Mouse (Mus musculus) ovary, postnatal 14 days (tissue): ENCODE measurements around the gene Gm10300.

ENCODE experiments used
- DNase-seq: peaks from one replicate; pipeline ENCODE4 v3.0.0; 2022; ENCODE audit warnings: low spot score

Gene Gm10300

GRCm38 (mm10) chr4:132051321-132052275, 22.9 kb upstream of the Gm10300 start:
- DNase-seq, result no peak

- DNase-seq, result no peak
These were observed 17.2 kb upstream of the Gm10300 start for GRCm38 (mm10) chr4:132057311-132057710.

DNA sequence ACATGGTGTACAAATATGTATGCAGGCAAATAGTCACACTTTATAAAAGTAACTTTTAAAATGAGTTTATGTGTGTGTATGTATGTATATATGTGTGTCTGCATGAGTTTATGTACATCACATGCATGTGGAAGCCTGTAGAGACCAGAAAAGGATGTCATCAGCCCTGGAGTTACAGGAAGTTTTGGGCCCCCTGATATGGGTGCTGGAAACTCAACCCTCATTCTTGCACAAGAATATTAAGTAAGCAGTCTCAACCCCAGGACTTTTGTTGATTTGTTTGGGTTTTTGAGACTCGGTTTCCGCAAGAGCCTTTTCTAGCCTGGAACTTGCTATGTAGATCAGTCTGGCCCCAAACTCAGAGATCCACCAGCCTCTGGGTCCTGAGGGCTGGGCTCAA, 15.0 kb upstream of the Gm10300 start:
- no peak for DNase-seq

DNA sequence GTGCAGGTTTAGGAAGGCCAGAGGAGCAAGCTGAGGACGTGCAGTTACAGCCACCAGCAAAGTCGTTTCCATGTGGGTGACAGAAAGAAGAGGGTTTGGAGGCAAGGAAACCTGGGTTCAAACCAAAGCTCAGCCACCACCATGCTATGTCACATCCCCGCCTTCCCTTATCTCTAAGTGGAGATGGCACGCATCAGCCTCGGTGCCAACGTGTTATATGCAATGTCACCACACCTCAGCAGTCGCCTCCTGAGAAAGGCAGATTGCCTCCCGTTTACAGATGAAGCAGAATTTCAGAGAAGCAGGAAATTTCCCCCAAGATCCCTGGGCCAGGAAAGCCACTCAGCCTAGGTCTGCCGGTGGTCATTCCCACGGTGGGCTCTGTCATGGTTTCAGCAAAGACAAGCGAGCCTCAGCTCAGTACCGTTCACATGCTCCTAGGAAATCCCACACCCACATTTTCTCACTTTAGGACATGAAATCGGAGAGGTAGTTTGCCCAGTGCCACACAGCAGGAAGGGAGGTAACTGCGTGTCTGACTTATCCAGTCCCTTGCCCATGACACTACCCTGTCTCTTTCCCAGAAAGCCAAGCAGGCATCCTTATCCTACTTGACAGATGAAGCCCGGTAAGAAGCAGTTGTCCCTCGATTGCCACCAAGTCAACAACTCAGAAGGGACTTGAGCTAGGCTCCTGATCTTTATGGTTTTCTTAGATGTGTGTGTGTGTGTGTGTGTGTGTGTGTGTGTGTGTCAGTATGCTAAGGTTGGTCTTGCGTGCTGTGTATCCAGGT, 14.3 kb upstream of the Gm10300 start:
- DNase-seq, result no peak

DNA sequence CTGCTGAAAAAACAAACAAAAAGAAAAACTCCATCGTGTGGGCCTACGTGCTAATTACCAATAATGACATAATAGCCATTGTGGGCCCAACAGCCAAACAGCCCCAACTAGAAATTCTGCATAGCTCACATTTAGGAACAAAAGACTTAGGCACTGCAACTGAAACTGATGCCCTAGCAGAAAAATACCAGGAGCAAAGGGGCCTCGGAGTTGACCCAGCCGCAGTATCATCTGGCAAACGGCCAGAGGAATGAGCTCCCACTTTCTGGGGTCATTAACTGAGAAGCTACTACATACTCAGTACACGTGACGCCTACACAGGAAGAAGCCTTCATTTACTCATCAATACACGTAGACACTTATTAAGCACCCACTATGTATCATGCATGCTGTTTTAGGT, 12.2 kb upstream of the Gm10300 start:
- DNase-seq, result no peak

GRCm38 (mm10) chr4:132062934-132063884, 11.3 kb upstream of the Gm10300 start:
- no peak for DNase-seq

GRCm38 (mm10) chr4:132064550-132064949, 9.9 kb upstream of the Gm10300 start:
- DNase-seq, result no peak

- no peak for DNase-seq
These were observed 8.9 kb upstream of the Gm10300 start for GRCm38 (mm10) chr4:132065578-132065977.

DNA sequence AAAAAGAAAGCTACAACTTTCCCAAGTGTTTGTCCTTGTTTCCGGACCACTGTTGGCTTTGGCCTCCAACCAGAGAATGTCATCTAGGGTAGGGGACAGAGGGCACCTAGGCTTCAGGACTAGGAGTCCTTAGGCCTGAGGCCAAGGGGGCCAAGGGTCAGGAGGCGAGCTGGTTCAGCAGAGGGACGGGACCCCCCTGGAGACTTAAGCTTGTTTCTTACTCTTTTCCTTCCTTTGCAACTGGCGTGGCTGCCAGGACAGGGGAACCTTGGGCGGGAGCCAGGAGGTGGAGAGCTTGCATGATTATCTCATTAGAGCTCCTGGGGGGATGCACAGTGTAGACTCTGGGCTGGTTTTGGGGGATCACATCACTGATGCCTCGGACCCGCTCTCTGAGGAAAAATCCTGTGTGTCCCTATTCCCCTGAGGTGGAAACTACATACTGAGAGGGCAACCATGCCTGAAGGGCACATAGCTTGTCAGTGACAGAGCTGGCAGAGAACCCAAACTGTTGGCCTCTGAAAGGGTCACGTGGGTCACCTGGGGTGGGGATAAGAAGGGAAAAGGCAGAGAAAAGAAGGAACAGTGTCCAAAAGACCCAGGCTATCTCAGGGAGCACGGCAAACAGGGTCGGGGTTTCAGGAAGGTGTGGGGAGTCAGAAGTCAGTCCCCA, 8.3 kb upstream of the Gm10300 start:
- peak; percentile 32 for DNase-seq

DNA sequence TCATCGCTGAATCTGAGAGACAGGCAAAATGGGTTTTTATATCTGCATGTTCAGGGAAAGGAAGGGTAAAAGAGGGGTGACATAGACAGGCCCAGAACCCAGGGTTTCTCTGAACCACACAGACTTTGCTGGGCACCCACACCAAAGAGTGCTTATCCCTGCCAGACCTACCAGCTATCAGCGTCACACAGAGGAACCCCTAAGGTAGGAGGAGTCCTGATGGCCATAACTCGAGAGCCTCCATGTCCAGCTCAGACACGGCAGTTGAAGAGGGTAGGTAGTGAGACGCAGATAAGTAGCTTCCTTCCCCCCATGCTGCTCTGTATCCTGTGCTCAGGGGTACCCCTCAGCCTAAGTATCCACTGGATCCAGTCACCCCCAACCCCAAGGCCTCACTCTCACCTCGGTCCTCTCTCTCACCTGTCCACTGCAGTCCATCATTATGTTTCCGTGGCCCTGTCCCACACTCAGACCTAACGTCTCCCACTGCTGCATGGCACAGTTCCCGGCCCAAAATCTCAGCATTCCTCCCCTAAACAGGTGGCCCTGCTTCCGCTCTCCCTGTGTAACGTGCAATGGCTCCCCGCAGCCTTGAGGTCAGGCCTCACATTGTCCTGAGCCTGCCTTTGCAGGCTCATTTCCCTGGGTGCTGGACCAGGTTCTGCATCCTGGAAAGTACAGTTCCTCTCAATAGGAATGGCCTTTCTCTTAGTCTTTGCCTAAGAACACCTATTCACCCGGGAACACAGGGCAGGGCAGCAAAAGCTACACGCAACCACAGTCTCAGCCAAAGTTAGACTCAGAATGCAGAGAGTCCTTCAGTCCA, 7.2 kb upstream of the Gm10300 start:
- DNase-seq, result no peak

DNA sequence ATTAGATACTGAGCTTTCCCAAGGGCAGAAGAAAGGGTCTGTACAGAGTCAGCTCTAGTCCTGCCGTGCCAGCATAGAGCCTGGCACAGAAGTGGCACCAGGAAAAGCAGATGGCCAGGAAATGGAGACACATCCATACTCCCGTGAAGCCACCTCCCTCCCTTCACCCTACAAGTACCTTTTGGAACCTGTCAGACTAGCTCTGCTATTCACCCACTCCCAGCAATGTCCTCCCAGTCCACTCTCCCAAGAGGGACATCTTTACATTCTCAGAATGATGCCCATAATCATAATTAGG, 6.6 kb upstream of the Gm10300 start:
- DNase-seq, result no peak

DNA sequence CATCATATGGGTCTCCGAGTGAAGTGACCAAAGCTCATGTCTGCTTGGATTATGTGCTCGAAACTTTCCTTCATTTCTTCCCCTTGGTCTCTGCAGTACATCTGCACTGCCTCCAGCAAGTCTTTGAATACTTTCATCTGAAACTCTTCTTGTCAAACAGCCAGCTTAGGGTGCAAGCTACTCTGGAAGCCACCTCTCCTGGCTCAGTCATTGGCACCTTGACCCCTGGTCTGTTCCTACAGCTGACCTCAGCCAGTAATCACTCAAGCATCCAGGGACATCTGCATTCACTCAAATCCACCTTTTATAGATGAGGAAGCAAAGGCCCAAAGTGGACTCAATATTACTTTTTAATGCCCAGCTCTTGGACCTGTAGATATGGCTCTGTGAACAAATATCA, 2.8 kb upstream of the Gm10300 start:
- DNase-seq, result no peak

GRCm38 (mm10) chr4:132072156-132072555, 2.3 kb upstream of the Gm10300 start:
- DNase-seq, result no peak

DNA sequence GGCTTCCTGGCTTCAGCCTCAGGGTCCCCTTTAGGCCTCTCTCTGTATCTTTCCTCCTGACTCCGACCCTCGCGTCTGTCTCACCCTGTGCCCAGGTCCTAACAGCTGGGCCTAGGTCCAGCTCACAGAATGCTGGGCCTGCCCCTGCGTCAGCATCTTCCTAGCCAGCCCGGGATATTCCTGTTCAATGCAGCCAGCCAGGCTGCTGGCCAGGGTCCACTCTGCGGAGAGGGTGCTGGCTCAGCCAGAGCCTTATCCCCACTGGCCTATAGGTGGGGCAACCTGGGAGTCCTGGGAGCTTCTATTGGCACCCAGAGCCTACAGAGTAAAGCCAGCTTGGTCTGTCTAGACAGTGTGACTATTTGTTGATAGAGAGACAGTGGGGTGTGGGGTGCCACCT, 1.6 kb upstream of the Gm10300 start:
- DNase-seq, result no peak

- peak; percentile 95 for DNase-seq
These were observed 654 bp downstream of the Gm10300 start, which contains the start of gene Epb41 for GRCm38 (mm10) chr4:132074933-132075769. TSS of gene Epb41 (minus strand) at chr4:132075321.

DNA sequence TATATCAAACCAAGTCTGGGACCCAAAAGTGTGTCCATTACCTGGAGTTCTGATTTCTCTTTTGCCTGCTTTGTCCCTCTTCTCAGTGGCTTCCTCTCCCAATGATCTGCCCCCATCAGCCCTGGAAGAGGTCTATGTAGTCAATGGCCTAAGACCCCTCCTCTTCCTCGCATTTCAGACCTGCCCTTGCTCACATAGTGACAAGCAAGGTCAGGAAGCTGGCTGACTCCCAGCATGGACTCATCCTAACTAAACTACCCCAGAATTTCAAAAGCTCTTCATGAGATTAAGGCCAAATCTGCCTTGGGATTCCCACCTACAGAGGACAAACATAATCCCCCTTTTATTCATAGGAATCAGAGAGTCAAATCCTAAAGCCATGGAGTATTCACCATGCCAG, 1.3 kb downstream of the Gm10300 start:
- DNase-seq, result no peak

GRCm38 (mm10) chr4:132076480-132077405, 2.2 kb downstream of the Gm10300 start:
- DNase-seq, result peak; percentile 13

DNA sequence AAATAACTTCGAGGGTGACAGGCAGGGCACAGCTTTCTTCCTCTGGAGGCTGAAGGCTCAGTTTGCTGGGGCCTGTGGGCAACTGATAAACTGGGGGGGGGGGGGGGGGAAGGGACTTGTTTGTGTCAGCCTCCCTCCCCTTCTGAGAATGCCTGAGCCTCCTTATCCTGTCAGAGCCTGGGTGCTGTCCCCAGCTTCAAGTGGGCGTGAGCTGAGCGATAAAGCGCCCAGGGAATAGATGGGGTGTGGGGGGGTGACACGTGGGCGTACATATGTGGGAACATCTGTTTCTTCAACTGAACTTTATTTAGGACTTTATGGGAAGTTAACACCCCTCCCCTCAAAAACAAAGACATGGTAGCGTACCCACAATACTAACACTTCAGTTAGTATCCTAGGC, 2.9 kb downstream of the Gm10300 start:
- DNase-seq, result no peak

DNA sequence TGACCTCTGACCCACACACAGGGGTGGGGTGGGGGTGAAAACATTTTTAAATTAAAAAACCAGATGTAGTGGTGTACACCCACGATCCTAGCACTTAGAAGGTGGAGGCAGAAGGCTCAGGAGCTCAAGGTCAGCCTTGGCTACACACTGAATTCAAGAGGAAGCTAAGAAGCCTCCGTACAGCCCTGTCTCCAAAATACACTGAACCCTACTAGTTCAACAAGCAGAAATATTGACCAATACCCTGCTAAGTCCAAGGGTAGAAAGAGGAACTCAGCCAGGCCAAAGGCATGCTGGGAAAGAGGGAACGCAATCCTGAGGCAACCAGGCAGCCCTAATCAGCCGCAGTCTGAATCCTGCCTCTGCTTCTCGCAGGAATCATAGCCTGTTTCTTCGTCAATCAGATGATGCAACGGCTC, 3.8 kb downstream of the Gm10300 start:
- no peak for DNase-seq
